Mouse (Mus musculus) left cerebral cortex, postnatal 25 days (tissue): ENCODE measurements around the gene Gng10. TPM values are rescaled to one million over a fixed set of nuclear protein-coding genes. Genes with fewer than 3 reads are reported as not detected.

Experiments used
- total RNA-seq, 2 experiments: library from RNA; stranded (reverse); gene quantifications; 2 replicates each; pipeline ENCODE4 v1.2.3; 2021

The Gng10 gene
- total RNA-seq, 2 experiments from 2014 or later: 75.6 to 77.4 TPM

Other genes with a start within 250 kb of the Gng10 start
- under 1 TPM; 0.14 to 0.23 TPM for gene Olfr267, start 247.4 kb upstream of the Gng10 start, total RNA-seq
- 100 to 1,000 TPM; 123 to 137 TPM for gene Ecpas, start 122.3 kb upstream of the Gng10 start, total RNA-seq
- gene Zkscan16, start 91.5 kb upstream of the Gng10 start, total RNA-seq: 10 to 100 TPM; 40.1 to 42.0 TPM
- 1 to 10 TPM; 1.5 to 1.8 TPM for gene Ptgr1, start 48.0 kb upstream of the Gng10 start, total RNA-seq
- gene Dnajc25, start 40.0 kb upstream of the Gng10 start, total RNA-seq: 1 to 10 TPM; 4.8 to 4.9 TPM
- 1 to 10 TPM; 1.5 to 2.4 TPM for gene Gm20503, start 31.9 kb upstream of the Gng10 start, total RNA-seq
- gene AI481877, start 103.9 kb downstream of the Gng10 start, total RNA-seq: not detected
- 10 to 100 TPM; 90.6 to 90.9 TPM for gene Ugcg, start 154.2 kb downstream of the Gng10 start, total RNA-seq